Comparison of ENCODE assay signal across 9 mouse cellular contexts in genomic region chr4:118216726-118217595, GRCm38 (mm10). TPM values are rescaled to one million over a fixed set of nuclear protein-coding genes. Genes with fewer than 3 reads are reported as not detected.
DNase-seq lines count a peak whose midpoint lies in the region; ATAC-seq lines count a peak whose summit lies in the region.
"Had no signal": no experiment of that assay in that cellular context is flagged by ENCODE, and none has a peak within 500 bp of the region (broad histone marks: within the 10 kb centered on the region; RNA-seq: fewer than 3 reads in every experiment).

No protein-coding gene starts in this region.

- no peaks in the 10 kb centered on the region; the same call in 1 of the 2 replicates for H3K4me1 ChIP-seq in heart, embryonic 10.5 days
- H3K4me1 ChIP-seq in hindbrain, embryonic 15.5 days (replicated peaks): no peaks in the 10 kb centered on the region
- H3K4me1 ChIP-seq: limb, embryonic 15.5 days had no signal

- no peaks in the 10 kb centered on the region for H3K9me3 ChIP-seq in heart, embryonic 10.5 days
- H3K9me3 ChIP-seq in hindbrain, embryonic 15.5 days: no peaks in the 10 kb centered on the region
- H3K9me3 ChIP-seq: limb, embryonic 15.5 days had no signal

- 79% methylated on average over 17 of the region's 17 CpGs for WGBS in heart, embryonic 10.5 days
- WGBS in hindbrain, embryonic 15.5 days: 85% methylated on average over 17 of the region's 17 CpGs

- H3K27me3 ChIP-seq in heart, embryonic 10.5 days (ENCODE audit: insufficient read depth, poor library complexity, severe bottlenecking): no peaks in the 10 kb centered on the region
- H3K27me3 ChIP-seq in hindbrain, embryonic 15.5 days: no peaks in the 10 kb centered on the region
- H3K27me3 ChIP-seq: limb, embryonic 15.5 days had no signal

- peak; percentile 76; the same call in 1 of the 2 replicates for ATAC-seq in frontal cortex, adult (ENCODE audit: low TSS enrichment)
- 0 out of 2 replicates have a peak, but pooled peaks have one; percentile 13 for ATAC-seq in hindbrain, embryonic 15.5 days (ENCODE audit: low FRiP score, low read depth)

- H3K9ac ChIP-seq in hindbrain, embryonic 15.5 days: no peak overlapping the region
- H3K9ac ChIP-seq: limb, embryonic 15.5 days had no signal

- no peak overlapping the region for H3K27ac ChIP-seq in heart, embryonic 10.5 days
- no peak overlapping the region for H3K27ac ChIP-seq in hindbrain, embryonic 15.5 days (replicated peaks)
- H3K27ac ChIP-seq: limb, embryonic 15.5 days had no signal

- H3K4me3 ChIP-seq in heart, embryonic 10.5 days: no peak overlapping the region
- H3K4me3 ChIP-seq in hindbrain, embryonic 15.5 days: no peak overlapping the region
- H3K4me3 ChIP-seq: limb, embryonic 15.5 days had no signal

- DNase-seq in heart, adult 18-20 months: peak; percentile 52 to 77
- no peak for DNase-seq in heart, embryonic 10.5 days (ENCODE audit: low spot score)
- DNase-seq in cerebellum, adult 8-10 months: peak; percentile 40
- DNase-seq in layer of hippocampus, postnatal 10 days (ENCODE audit: low spot score in 2 of 2): peak; percentile 72 to 80
- peak; percentile 52 for DNase-seq in lung, postnatal 25 days (ENCODE audit: low spot score)
- peak; percentile 59 to 73 for DNase-seq in right cerebral cortex, postnatal 10 days (ENCODE audit: low spot score in 2 of 2)

- peaks cover 100% of the 10 kb centered on the region for H3K36me3 ChIP-seq in heart, embryonic 10.5 days
- peaks cover 86% of the 10 kb centered on the region for H3K36me3 ChIP-seq in hindbrain, embryonic 15.5 days

- no peak overlapping the region for H3K4me2 ChIP-seq in hindbrain, embryonic 15.5 days
- H3K4me2 ChIP-seq: limb, embryonic 15.5 days had no signal

RNA-seq across cellular contexts. Expression of gene Kdm4a, which starts 37.1 kb away (rescaled TPM):
- total RNA-seq in heart, adult 18-20 months (2021): 10 to 100 TPM; 24.9 to 25.8 TPM
- polyA plus RNA-seq in heart, embryonic 10.5 days (2016; fragmentation: Nextera tagmentation; extraction: Ambion mirVana): 22.9 and 26.6 TPM in 2 replicates
- polyA plus RNA-seq in hindbrain, embryonic 15.5 days (2015; fragmentation: Nextera tagmentation; extraction: Ambion mirVana): 42.6 and 46.1 TPM in 2 replicates
- 10 to 100 TPM; 56.5 to 66.7 TPM for total RNA-seq in layer of hippocampus, postnatal 10 days (2021)
